Mouse (Mus musculus) retina, postnatal 7 days (tissue): ENCODE measurements around the gene Golt1a.

Experiments used
- DNase-seq: peaks from one replicate; pipeline ENCODE4 v3.0.0-alpha.2; 2012; ENCODE audit warnings: low read depth, low spot score

Golt1a gene

GRCm38 (mm10) chr1:133347226-133347625, 37.6 kb downstream of the Golt1a start:
- DNase-seq, result no peak

- no peak for DNase-seq
Observed at GRCm38 (mm10) chr1:133347693-133348520, 38.3 kb downstream of the Golt1a start.

DNA sequence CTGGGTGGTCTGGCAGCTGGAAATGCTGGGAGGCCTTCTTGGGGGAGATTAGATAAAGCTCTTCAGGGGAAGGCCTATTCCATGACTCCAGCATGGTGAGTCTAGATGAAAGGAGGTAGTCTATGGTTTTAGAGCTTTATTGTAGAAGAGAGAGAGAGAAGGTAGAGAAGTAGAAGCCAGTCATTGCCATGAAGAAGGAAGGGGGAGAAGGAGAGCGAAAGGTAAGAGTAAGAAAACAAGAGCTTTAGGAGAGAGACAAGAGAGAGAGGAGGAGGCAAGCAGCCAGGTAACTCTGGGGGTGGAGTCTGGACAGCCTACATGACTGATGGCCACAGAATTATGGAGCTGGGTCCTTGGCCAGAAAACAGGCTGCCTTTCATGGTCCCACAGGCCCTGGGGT, 40.6 kb downstream of the Golt1a start, which contains the start of gene Ren1:
TSS of gene Ren1 (plus strand) at position 301 of the 400 bp plus-strand sequence.
- no peak for DNase-seq

- DNase-seq, result no peak
Observed at GRCm38 (mm10) chr1:133351762-133352161, 42.2 kb downstream of the Golt1a start.

GRCm38 (mm10) chr1:133353371-133353809, 43.8 kb downstream of the Golt1a start:
- DNase-seq, result peak; percentile 44

DNA sequence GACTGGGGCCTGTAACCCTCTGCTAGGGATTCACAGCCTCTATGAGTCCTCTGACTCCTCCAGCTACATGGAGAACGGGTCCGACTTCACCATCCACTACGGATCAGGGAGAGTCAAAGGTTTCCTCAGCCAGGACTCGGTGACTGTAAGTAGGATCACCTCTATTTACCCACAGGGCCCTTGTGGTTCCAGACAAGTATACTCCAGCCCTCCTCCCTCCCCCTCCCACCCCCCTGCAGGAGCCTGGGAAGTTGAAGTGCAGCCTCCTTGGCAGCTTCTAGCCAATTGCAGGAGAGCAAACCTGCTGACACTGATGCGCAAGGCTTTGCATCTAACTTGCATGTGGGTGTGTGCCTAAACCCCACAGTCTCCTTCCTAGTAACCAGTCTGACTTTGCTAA, 45.9 kb downstream of the Golt1a start:
- DNase-seq, result no peak

DNA sequence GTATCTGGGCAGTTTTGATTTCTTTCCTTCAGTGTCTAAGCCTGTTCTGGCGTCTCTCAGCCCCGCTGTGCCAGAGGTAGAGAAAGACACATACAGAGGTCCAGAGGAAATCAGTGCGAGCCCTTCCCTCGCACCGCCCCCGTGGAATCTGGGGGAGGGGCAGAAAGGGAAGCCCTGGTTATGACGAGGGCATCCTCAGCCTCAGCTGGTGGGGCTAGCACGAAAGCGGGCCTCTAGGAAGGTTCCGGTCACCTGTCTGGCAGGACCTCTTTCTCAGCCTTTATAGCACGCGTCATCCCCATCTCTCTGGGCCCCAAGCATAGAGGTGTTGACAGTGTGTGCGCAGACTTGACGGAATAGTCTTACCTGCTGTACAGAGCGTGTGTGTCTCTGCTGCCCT, 46.3 kb downstream of the Golt1a start:
- no peak for DNase-seq

GRCm38 (mm10) chr1:133356330-133356729, 46.7 kb downstream of the Golt1a start:
- DNase-seq, result no peak

- no peak for DNase-seq
Observed at GRCm38 (mm10) chr1:133361006-133361405, 51.4 kb downstream of the Golt1a start.

DNA sequence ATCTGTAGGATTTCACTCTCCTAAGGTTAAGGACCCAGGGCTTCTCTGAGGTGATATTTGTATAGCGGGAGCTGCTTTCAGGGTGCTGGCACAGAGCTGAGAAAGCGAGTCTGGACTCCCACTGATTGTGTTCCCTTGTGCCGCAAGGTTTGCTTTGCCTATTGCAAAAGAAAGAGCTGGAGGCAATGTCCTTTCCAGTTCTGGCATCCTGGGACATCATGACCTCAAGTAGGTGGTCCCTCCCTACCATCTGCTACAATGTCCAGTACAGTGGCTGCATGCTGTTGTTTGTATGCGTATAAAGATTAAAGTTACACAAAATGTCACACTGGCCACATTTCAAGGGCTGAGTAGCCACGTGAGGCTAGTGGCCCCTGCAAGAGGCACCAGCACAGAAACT, 52.5 kb downstream of the Golt1a start:
- DNase-seq, result no peak

DNA sequence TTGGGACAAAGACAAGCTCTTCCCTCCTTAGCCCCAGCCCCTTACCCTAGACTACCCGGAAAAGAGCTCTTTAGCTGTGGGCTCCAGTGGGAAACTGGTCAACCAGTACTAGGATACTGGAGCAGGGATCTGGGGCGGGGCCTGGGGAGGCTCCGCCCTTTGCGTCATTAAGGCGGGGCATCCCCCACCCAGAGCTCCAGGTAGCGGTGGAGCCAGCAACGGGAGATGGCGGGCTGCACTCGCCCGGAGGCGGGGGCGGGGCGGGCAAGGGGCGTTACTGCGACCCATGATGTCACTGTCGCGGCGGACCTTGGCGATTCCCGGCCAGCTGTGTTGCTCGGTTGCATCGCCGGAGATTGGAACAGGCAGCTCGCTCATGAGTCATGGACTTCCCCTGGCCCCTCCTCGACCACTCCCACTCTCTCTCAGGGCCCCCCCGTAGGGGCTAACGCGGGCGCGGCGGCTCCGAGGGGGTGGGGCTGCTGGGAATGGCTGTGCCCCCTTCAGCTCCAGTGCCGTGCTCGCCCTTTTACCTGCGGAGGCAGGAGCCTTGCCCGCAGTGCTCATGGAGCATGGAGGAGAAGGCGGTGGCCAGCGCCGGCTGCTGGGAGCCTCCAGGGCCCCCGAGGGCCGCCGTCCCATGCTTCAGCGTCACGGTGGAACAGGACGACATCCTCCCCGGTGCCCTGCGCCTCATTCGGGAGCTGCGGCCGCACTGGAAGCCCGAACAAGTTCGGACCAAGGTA, 53.8 kb downstream of the Golt1a start, which contains the start of gene Etnk2:
TSS of gene Etnk2 (plus strand) at position 297 of the 746 bp plus-strand sequence.
- DNase-seq, result peak; percentile 57

DNA sequence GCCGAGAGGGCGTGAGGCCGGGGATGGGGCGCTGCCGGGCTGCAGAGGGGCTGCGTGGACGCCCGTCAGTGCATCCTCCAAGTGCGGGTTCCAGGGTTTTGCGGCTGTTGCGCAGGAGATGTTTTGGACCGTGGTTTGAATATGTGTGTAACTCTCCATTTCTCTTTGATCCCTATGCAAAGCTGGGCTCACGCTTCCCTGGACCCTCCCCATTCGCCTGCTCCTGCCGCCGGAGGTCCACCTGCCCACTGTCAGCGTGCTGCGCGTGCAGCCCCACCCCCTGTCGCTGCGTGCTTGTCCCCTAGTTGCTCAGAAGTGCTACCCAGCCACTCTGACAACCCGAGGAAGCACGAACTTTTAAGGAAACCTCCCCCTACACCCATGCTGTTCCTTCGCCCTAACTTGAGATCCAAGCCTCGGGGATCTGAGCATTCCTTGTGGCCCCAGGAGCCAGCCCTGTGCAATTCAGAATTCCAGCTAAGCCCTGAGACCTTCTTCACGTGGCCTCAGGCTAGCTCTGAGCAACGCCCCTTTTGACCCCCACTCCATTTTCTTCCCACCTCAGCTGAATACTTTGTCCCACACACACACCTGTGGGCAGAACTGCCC, 54.5 kb downstream of the Golt1a start:
- no peak for DNase-seq

GRCm38 (mm10) chr1:133364890-133365289, 55.3 kb downstream of the Golt1a start:
- no peak for DNase-seq

GRCm38 (mm10) chr1:133366951-133367605, 57.5 kb downstream of the Golt1a start:
- DNase-seq, result no peak

GRCm38 (mm10) chr1:133367606-133368488, 58.2 kb downstream of the Golt1a start:
- DNase-seq, result no peak

DNA sequence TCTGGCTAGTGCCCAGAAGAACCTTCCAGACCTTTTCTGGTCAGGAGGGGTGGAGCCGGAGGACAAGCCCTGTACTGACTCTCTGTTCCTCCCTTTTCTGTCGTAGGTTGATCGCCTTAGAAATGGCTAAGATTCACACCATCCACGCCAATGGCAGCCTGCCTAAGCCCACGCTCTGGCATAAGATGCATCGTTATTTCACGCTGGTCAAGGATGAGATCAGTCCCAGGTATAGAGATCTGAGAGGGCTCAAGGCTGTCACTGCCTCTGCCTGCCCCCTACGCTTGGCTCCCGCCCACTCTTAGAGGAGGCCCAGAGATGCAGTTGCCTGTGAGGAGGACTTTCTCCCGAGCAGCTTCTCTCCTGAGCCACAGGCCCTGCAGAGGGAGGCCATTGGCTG, 59.0 kb downstream of the Golt1a start:
- DNase-seq, result no peak

DNA sequence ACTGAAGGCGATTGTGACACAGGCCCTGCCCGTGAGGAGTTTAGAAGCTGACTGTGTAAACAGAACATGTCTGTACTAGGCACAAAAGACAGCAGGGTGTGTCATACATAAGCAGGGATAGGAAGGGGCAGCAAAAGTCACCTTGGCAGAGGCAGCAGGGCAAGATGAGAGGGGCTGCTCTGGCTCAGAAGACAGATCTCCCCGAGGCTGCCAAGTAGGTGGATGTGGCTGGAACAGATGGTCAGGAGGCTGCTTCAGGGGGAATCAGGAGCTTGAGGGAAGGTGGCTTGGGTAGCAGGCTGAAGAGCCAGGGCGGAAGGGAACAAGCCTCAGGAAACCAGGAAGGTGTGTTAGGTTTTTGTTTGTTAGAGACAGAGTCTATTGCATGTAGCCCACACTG, 60.8 kb downstream of the Golt1a start:
- no peak for DNase-seq

- DNase-seq, result no peak
Observed at GRCm38 (mm10) chr1:133371431-133371830, 61.8 kb downstream of the Golt1a start.

DNA sequence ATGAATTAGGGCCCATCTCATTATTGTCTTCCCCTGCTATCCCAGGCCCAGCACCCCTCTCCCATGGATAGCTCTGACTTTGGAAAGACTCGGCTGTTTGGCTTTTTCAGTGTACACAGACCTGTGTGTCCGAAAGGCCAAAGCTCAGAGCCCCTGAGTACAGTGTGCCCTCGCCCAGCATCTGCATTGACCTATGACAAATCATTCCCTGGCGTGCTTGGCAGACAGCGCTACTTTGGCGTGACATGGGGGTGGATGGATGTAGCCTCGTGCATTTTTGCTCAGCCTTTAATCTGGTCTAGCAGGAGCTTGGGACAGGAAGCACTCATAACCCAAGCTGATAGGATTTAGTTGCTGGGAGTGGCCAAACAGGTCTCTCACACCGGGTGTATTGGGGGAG, 62.5 kb downstream of the Golt1a start:
- DNase-seq, result no peak
